Mouse (Mus musculus) hindbrain, embryonic 10.5 days (tissue): ENCODE measurements at regions not wholly inside any gene's neighbourhood (a gene's known extent, or its start where the extent isn't known, plus 50 kb on each side); places are given as distances from the start of the nearest gene placed in this dataset.
"Not testable (repeated sequence)": the region's sequence is repeated elsewhere in the genome, so short reads cannot be mapped to it uniquely, and the experiment has no call there.

Source experiments
- DNase-seq: peaks from one replicate; pipeline ENCODE4 v3.0.0-alpha.2; 2017; ENCODE audit warnings: low spot score
- H3K27ac ChIP-seq: fragments of 300-500 bp; sonication (generic); 2 replicates; pipeline ENCODE4 v1.5.1; 2016; ENCODE audit warnings: mild to moderate bottlenecking, moderate library complexity
- H3K27me3 ChIP-seq: fragments of 300-500 bp; sonication (generic); 2 replicates; pipeline ENCODE4 v1.6.1; 2016; ENCODE audit warnings: mild to moderate bottlenecking; ENCODE audit not compliant: poor library complexity, insufficient read depth, severe bottlenecking
- H3K36me3 ChIP-seq: fragments of 300-500 bp; sonication (generic); 2 replicates; pipeline ENCODE4 v1.6.1; 2016; ENCODE audit warnings: mild to moderate bottlenecking, moderate library complexity
- H3K4me1 ChIP-seq: fragments of 300-500 bp; sonication (generic); replicated peaks from 2 replicates; pipeline ENCODE4 v1.6.1; 2016; ENCODE audit warnings: mild to moderate bottlenecking
- H3K4me3 ChIP-seq: fragments of 300-500 bp; sonication (generic); 2 replicates; pipeline ENCODE4 v1.5.1; 2016; ENCODE audit warnings: mild to moderate bottlenecking, moderate library complexity
- H3K9me3 ChIP-seq: fragments of 300-500 bp; sonication (generic); 2 replicates; pipeline ENCODE4 v1.6.1; 2016; ENCODE audit warnings: mild to moderate bottlenecking, moderate library complexity
- WGBS: fragments of 180-500 bp; shearing (Covaris S2); methylation state at CpG from one replicate; pipeline ENCODE4 v1.1.7; 2016; 5-methylcytosine and 5-hydroxymethylcytosine counted together

GRCm38 (mm10) chr13:3341416-3341815 is 196.4 kb upstream of the Gdi2 start:
- Histone ChIP-seq H3K4me1 (no peaks in the 10 kb centered on the region), H3K4me3 (no peak overlapping the region), H3K27me3 (no peaks in the 10 kb centered on the region), H3K27ac (no peak overlapping the region), H3K9me3 (peaks cover 67% of the 10 kb centered on the region), H3K36me3 (no peaks in the 10 kb centered on the region)
- 80% methylated on average over 3 of the region's 3 CpGs for WGBS
- no peak for DNase-seq

- no peak for DNase-seq
Observed at GRCm38 (mm10) chr13:3343611-3344010, 194.3 kb upstream of the Gdi2 start.

GRCm38 (mm10) chr13:3354912-3355311 is 183.0 kb upstream of the Gdi2 start:
- not testable (repeated sequence) for DNase-seq, H3K27ac ChIP-seq, H3K4me3 ChIP-seq, H3K36me3 ChIP-seq
- H3K4me1 ChIP-seq = peaks cover 20% of the 10 kb centered on the region
- H3K9me3 ChIP-seq = peaks cover 16% of the 10 kb centered on the region; the same call in 1 of the 2 replicates
- H3K27me3 ChIP-seq = peaks cover 29% of the 10 kb centered on the region

More at GRCm38 (mm10) chr13:3343611-3344010, 194.3 kb upstream of the Gdi2 start:
- peaks cover 62% of the 10 kb centered on the region for H3K9me3 ChIP-seq
- H3K4me3 ChIP-seq = no peak overlapping the region
- H3K4me1 ChIP-seq = no peaks in the 10 kb centered on the region
- no peaks in the 10 kb centered on the region for H3K27me3 ChIP-seq
- H3K36me3 ChIP-seq = no peaks in the 10 kb centered on the region
- 93% methylated on average over 5 of the region's 5 CpGs for WGBS
- no peak overlapping the region for H3K27ac ChIP-seq

- DNase-seq = peak; percentile 4
- H3K4me3 ChIP-seq = peak overlapping the region; percentile 60
- H3K27ac ChIP-seq = no peak overlapping the region
- H3K27me3 ChIP-seq = peaks cover 54% of the 10 kb centered on the region
- H3K36me3 ChIP-seq = no peaks in the 10 kb centered on the region
- peaks cover 34% of the 10 kb centered on the region for H3K4me1 ChIP-seq
- 2% methylated on average over 45 of the region's 45 CpGs for WGBS
- H3K9me3 ChIP-seq = peaks cover 8% of the 10 kb centered on the region; the same call in 1 of the 2 replicates
Observed at GRCm38 (mm10) chr13:3358079-3358608, 179.7 kb upstream of the Gdi2 start.

GRCm38 (mm10) chr13:3358996-3359750 is 178.7 kb upstream of the Gdi2 start:
- H3K27me3 ChIP-seq = peaks cover 54% of the 10 kb centered on the region
- H3K9me3 ChIP-seq = peaks cover 8% of the 10 kb centered on the region; the same call in 1 of the 2 replicates
- no peaks in the 10 kb centered on the region for H3K36me3 ChIP-seq
- under 1% methylated on average over 41 of the region's 41 CpGs for WGBS
- H3K27ac ChIP-seq = no peak overlapping the region
- peaks cover 34% of the 10 kb centered on the region for H3K4me1 ChIP-seq
- peak; percentile 40 for DNase-seq
- peak overlapping the region; percentile 60 for H3K4me3 ChIP-seq

GRCm38 (mm10) chr13:3359751-3360260 is 178.1 kb upstream of the Gdi2 start:
- H3K4me1 ChIP-seq = peaks cover 34% of the 10 kb centered on the region
- 1% methylated on average over 35 of the region's 35 CpGs for WGBS
- not testable (repeated sequence) for H3K27ac ChIP-seq, H3K9me3 ChIP-seq, H3K36me3 ChIP-seq
- peak overlapping the region; percentile 60 for H3K4me3 ChIP-seq
- DNase-seq = peak; percentile 22
- H3K27me3 ChIP-seq = peaks cover 54% of the 10 kb centered on the region

- Histone ChIP-seq H3K9me3 (peaks cover 8% of the 10 kb centered on the region; the same call in 1 of the 2 replicates), H3K4me3 (peak overlapping the region; percentile 60), H3K4me1 (peaks cover 34% of the 10 kb centered on the region), H3K27ac (no peak overlapping the region; the same call in 1 of the 2 replicates), H3K36me3 (no peaks in the 10 kb centered on the region), H3K27me3 (peaks cover 54% of the 10 kb centered on the region)
- 1% methylated on average over 82 of the region's 82 CpGs for WGBS
- peak; percentile 63 for DNase-seq
Observed at GRCm38 (mm10) chr13:3360503-3361490, 177.1 kb upstream of the Gdi2 start.

GRCm38 (mm10) chr13:3372701-3373100 is 165.2 kb upstream of the Gdi2 start:
- no peak for DNase-seq
- Histone ChIP-seq H3K27me3 (no peaks in the 10 kb centered on the region), H3K4me1 (no peaks in the 10 kb centered on the region), H3K4me3 (no peak overlapping the region), H3K27ac (no peak overlapping the region), H3K9me3 (peaks cover under 1% of the 10 kb centered on the region), H3K36me3 (no peaks in the 10 kb centered on the region)
- WGBS = 67% methylated on average over 6 of the region's 6 CpGs

- not testable (repeated sequence) for H3K27ac ChIP-seq, H3K9me3 ChIP-seq, H3K27me3 ChIP-seq, H3K36me3 ChIP-seq, H3K4me1 ChIP-seq, H3K4me3 ChIP-seq
- 45% methylated on average over 3 of the region's 3 CpGs for WGBS
- DNase-seq = peak; percentile 3
Observed at GRCm38 (mm10) chr13:3373522-3374220, 164.2 kb upstream of the Gdi2 start.

- H3K4me3 ChIP-seq = no peak overlapping the region
- no peak overlapping the region for H3K27ac ChIP-seq
- H3K4me1 ChIP-seq = no peaks in the 10 kb centered on the region
- H3K9me3 ChIP-seq = peaks cover 13% of the 10 kb centered on the region
- H3K27me3 ChIP-seq = no peaks in the 10 kb centered on the region
- no peaks in the 10 kb centered on the region for H3K36me3 ChIP-seq
- no peak for DNase-seq
- WGBS = 97% methylated on average over 7 of the region's 7 CpGs
Observed at GRCm38 (mm10) chr13:3374796-3375195, 163.1 kb upstream of the Gdi2 start.

- 68% methylated on average over 3 of the region's 3 CpGs for WGBS
- not testable (repeated sequence) for H3K27me3 ChIP-seq, H3K4me1 ChIP-seq, H3K4me3 ChIP-seq, DNase-seq, H3K36me3 ChIP-seq, H3K27ac ChIP-seq
- H3K9me3 ChIP-seq = peaks cover 26% of the 10 kb centered on the region
Observed at GRCm38 (mm10) chr13:3377801-3378200, 160.1 kb upstream of the Gdi2 start.

GRCm38 (mm10) chr13:3405783-3406182 is 132.1 kb upstream of the Gdi2 start:
- DNase-seq, H3K4me1 ChIP-seq, H3K4me3 ChIP-seq, H3K36me3 ChIP-seq, H3K27me3 ChIP-seq, H3K27ac ChIP-seq: not testable (repeated sequence)
- WGBS = 85% methylated on average over 2 of the region's 2 CpGs
- H3K9me3 ChIP-seq = peaks cover 15% of the 10 kb centered on the region
